Mouse (Mus musculus): ENCODE data around the gene Gm36079. TPM values are rescaled to one million over a fixed set of nuclear protein-coding genes. Genes with fewer than 3 reads are reported as not detected.
"Not testable (repeated sequence)": the region's sequence is repeated elsewhere in the genome, so short reads cannot be mapped to it uniquely, and the experiment has no call there.

Gene Gm36079
- polyA plus RNA-seq, 1 experiment from 2014 or later: not detected

DNA sequence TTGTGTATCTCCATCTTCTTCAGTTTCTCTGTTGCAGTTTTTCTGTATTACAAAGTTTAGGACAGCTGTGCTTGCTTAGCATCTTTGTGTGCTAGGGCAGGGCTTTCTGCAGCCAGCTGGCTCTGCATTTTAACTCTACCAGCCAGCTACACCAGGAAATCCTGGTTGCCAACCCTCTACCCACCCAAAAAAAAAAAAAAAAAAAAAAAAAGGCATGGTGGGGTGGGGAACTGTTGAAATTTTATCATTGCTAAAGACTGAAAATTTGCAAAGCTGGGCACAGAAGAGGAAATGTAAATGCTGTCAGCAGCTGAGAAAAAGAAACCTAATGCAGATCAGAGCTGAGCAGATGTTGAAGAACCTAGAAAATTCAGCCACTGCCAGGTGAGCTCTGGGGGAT, 16.7 kb downstream of the Gm36079 start:
- ATAC-seq (ENCODE audit: insufficient number of reproducible peaks, insufficient read depth, low FRiP score, low read depth): not testable (repeated sequence)

DNA sequence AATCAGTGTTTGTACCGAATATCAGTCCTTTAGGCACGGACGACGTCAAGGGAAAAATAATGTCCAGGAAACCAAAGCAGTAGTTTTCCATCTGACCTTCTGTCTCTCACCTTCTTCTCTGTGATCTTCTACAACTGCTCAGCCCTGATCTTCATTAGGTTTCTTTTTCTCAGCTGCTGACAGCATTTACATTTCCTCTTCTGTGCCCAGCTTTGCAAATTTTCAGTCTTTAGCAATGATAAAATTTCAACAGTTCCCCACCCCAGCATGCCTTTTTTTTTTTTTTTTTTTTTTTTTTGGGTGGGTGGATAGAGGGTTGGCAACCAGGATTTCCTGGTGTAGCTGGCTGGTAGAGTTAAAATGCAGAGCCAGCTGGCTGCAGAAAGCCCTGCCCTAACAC, 27.6 kb downstream of the Gm36079 start:
- not testable (repeated sequence) for H3K27ac ChIP-seq (ENCODE audit: low read length); H3K9me3 ChIP-seq (ENCODE audit: control insufficient read depth, low read depth, low read length); H3K4me1 ChIP-seq (ENCODE audit: control insufficient read depth, insufficient read depth, low read length); H3K4me3 ChIP-seq (ENCODE audit: low read depth, low read length); H3K36me3 ChIP-seq (ENCODE audit: control insufficient read depth, insufficient read depth, low read length); H3K4me2 ChIP-seq (replicated peaks; ENCODE audit: low read depth, low read length); H3K9ac ChIP-seq (replicated peaks; ENCODE audit: low read depth, low read length); H3K27me3 ChIP-seq (ENCODE audit: control insufficient read depth, insufficient read depth, low read length); ATAC-seq (ENCODE audit: insufficient number of reproducible peaks, insufficient read depth, low FRiP score, low read depth)
- no CpG with 5 or more reads among the region's 4 CpGs for WGBS

More for the DNA sequence above, 16.7 kb downstream of the Gm36079 start:
- H3K36me3 ChIP-seq (ENCODE audit: control insufficient read depth, insufficient read depth, low read length); H3K9ac ChIP-seq (replicated peaks; ENCODE audit: low read depth, low read length); H3K4me2 ChIP-seq (replicated peaks; ENCODE audit: low read depth, low read length); H3K9me3 ChIP-seq (ENCODE audit: control insufficient read depth, low read depth, low read length); H3K27me3 ChIP-seq (ENCODE audit: control insufficient read depth, insufficient read depth, low read length); H3K4me1 ChIP-seq (ENCODE audit: control insufficient read depth, insufficient read depth, low read length); H3K4me3 ChIP-seq (ENCODE audit: low read depth, low read length); H3K27ac ChIP-seq (ENCODE audit: low read length): not testable (repeated sequence)

DNA sequence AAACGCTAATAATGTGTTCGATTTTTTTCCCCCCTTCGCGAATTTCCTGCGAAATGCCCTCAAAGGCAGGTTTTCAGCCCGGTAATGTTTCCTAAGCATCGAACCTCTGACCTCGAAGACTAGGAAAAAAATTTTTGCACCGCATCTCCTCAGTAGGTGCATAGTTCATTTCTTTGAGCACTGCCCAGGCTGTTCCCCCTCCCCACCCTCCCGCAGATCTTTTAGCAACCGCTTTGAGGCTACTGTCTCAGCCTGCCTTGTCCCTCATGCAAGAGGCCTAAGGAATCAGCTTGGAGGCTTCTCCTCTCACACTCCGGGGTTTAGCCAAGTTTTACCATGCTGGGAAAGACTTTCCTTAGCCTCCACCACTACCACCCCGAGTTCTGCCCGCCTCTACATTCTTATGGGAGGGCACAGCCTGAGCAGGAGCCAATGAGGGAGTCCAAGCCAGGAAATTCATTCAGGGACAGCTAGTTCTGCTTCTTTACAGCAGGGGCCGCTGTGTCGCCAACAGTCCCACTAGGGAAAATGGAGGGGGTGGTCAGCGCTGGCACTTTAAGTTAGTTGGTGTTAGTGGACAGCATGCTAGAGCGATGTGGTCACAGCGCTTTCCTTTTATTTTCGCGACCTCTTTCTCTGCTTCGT, 28.2 kb downstream of the Gm36079 start:
- no CpG with 5 or more reads among the region's 22 CpGs for WGBS
- ATAC-seq (ENCODE audit: insufficient number of reproducible peaks, insufficient read depth, low FRiP score, low read depth): peak; percentile 58; the same call in 1 of the 2 replicates
- H3K27me3 ChIP-seq (ENCODE audit: control insufficient read depth, insufficient read depth, low read length); H3K9ac ChIP-seq (replicated peaks; ENCODE audit: low read depth, low read length); H3K27ac ChIP-seq (ENCODE audit: low read length); H3K36me3 ChIP-seq (ENCODE audit: control insufficient read depth, insufficient read depth, low read length); H3K4me2 ChIP-seq (replicated peaks; ENCODE audit: low read depth, low read length); H3K4me3 ChIP-seq (ENCODE audit: low read depth, low read length); H3K4me1 ChIP-seq (ENCODE audit: control insufficient read depth, insufficient read depth, low read length); H3K9me3 ChIP-seq (ENCODE audit: control insufficient read depth, low read depth, low read length): not testable (repeated sequence)

- not testable (repeated sequence) for H3K9ac ChIP-seq (replicated peaks; ENCODE audit: low read depth, low read length); H3K27me3 ChIP-seq (ENCODE audit: control insufficient read depth, insufficient read depth, low read length); ATAC-seq (ENCODE audit: insufficient number of reproducible peaks, insufficient read depth, low FRiP score, low read depth); H3K27ac ChIP-seq (ENCODE audit: low read length); H3K4me3 ChIP-seq (ENCODE audit: low read depth, low read length); H3K36me3 ChIP-seq (ENCODE audit: control insufficient read depth, insufficient read depth, low read length); H3K4me2 ChIP-seq (replicated peaks; ENCODE audit: low read depth, low read length); H3K4me1 ChIP-seq (ENCODE audit: control insufficient read depth, insufficient read depth, low read length); H3K9me3 ChIP-seq (ENCODE audit: control insufficient read depth, low read depth, low read length)
- WGBS: no CpG with 5 or more reads among the region's 10 CpGs
Observed at GRCm38 (mm10) chr13:119991917-119992496, 34.8 kb downstream of the Gm36079 start.

- H3K9ac ChIP-seq (replicated peaks; ENCODE audit: low read depth, low read length); H3K4me3 ChIP-seq (ENCODE audit: low read depth, low read length); H3K4me2 ChIP-seq (replicated peaks; ENCODE audit: low read depth, low read length); H3K27me3 ChIP-seq (ENCODE audit: control insufficient read depth, insufficient read depth, low read length); H3K27ac ChIP-seq (ENCODE audit: low read length); H3K36me3 ChIP-seq (ENCODE audit: control insufficient read depth, insufficient read depth, low read length); ATAC-seq (ENCODE audit: insufficient number of reproducible peaks, insufficient read depth, low FRiP score, low read depth); H3K9me3 ChIP-seq (ENCODE audit: control insufficient read depth, low read depth, low read length); H3K4me1 ChIP-seq (ENCODE audit: control insufficient read depth, insufficient read depth, low read length): not testable (repeated sequence)
- WGBS: no CpG with 5 or more reads among the region's 13 CpGs
Observed at GRCm38 (mm10) chr13:119991264-119991663, 35.5 kb downstream of the Gm36079 start.

Other genes starting within 250 kb of the Gm36079 start
- 38.5 and 40.9 TPM in 2 replicates for gene Zfp131, start 236.1 kb downstream of the Gm36079 start, polyA plus RNA-seq (2014; fragmentation: Nextera tagmentation; extraction: Ambion mirVana)
- gene AF067063, start 196.8 kb downstream of the Gm36079 start, polyA plus RNA-seq (2014; fragmentation: Nextera tagmentation; extraction: Ambion mirVana): not detected in 2 replicates
- gene D13Ertd608e, start 191.0 kb downstream of the Gm36079 start, polyA plus RNA-seq (2014; fragmentation: Nextera tagmentation; extraction: Ambion mirVana): not detected in 2 replicates
- not detected in 2 replicates for gene Tcstv1, start 132.2 kb downstream of the Gm36079 start, polyA plus RNA-seq (2014; fragmentation: Nextera tagmentation; extraction: Ambion mirVana)
- gene Gm21761, start 97.7 kb downstream of the Gm36079 start, polyA plus RNA-seq (2014; fragmentation: Nextera tagmentation; extraction: Ambion mirVana): not detected in 2 replicates
- gene B020031M17Rik, start 76.2 kb downstream of the Gm36079 start, polyA plus RNA-seq (2014; fragmentation: Nextera tagmentation; extraction: Ambion mirVana): not detected in 2 replicates
- not detected in 2 replicates for gene Gm21188, start 25.2 kb upstream of the Gm36079 start, polyA plus RNA-seq (2014; fragmentation: Nextera tagmentation; extraction: Ambion mirVana)
- gene Gm20767, start 113.2 kb upstream of the Gm36079 start, polyA plus RNA-seq (2014; fragmentation: Nextera tagmentation; extraction: Ambion mirVana): not detected in 2 replicates
- gene Gm21818, start 145.4 kb upstream of the Gm36079 start, polyA plus RNA-seq (2014; fragmentation: Nextera tagmentation; extraction: Ambion mirVana): not detected in 2 replicates
- not detected in 2 replicates for gene Gm21762, start 188.9 kb upstream of the Gm36079 start, polyA plus RNA-seq (2014; fragmentation: Nextera tagmentation; extraction: Ambion mirVana)
- gene Gm21731, start 212.1 kb upstream of the Gm36079 start, polyA plus RNA-seq (2014; fragmentation: Nextera tagmentation; extraction: Ambion mirVana): not detected in 2 replicates
- gene AF067061, start 236.1 kb upstream of the Gm36079 start, polyA plus RNA-seq (2014; fragmentation: Nextera tagmentation; extraction: Ambion mirVana): not detected in 2 replicates

All from stomach, embryonic 14.5 days (tissue).